Mouse (Mus musculus) intestine, embryonic 14.5 days (tissue): ENCODE results near the gene Vmn1r139. TPM values are rescaled to one million over a fixed set of nuclear protein-coding genes. Genes with fewer than 3 reads are reported as not detected.
"Not testable (repeated sequence)": the region's sequence is repeated elsewhere in the genome, so short reads cannot be mapped to it uniquely, and the experiment has no call there.

ENCODE experiments used
- ATAC-seq: fragments of 200-750 bp; cut with Nextera tagmentation; replicated peaks from 2 replicates; pipeline ENCODE4 v1.8.0; 2017; ENCODE audit warnings: low read depth, moderate number of reproducible peaks, moderate TSS enrichment, moderate library complexity; ENCODE audit not compliant: low FRiP score, low TSS enrichment
- DNase-seq: peaks from one replicate; pipeline ENCODE4 v3.0.0-alpha.2; 2018; ENCODE audit warnings: low spot score
- H3K27ac ChIP-seq: fragments of 300-500 bp; sonication (generic); 2 replicates; pipeline ENCODE4 v1.5.1; 2014; ENCODE audit warnings: low read depth, mild to moderate bottlenecking, control low read depth
- H3K27me3 ChIP-seq: fragments of 300-500 bp; sonication (generic); replicated peaks from 2 replicates; pipeline ENCODE4 v1.6.1; 2014; ENCODE audit warnings: low read length, control low read depth; ENCODE audit not compliant: control insufficient read depth, insufficient read depth
- H3K36me3 ChIP-seq: fragments of 300-500 bp; sonication (generic); 2 replicates; pipeline ENCODE4 v1.6.1; 2014; ENCODE audit warnings: low read length, control low read depth; ENCODE audit not compliant: control insufficient read depth, insufficient read depth
- H3K4me1 ChIP-seq: fragments of 300-500 bp; sonication (generic); replicated peaks from 2 replicates; pipeline ENCODE4 v1.6.1; 2014; ENCODE audit warnings: low read length, control low read depth, mixed read lengths; ENCODE audit not compliant: control insufficient read depth, insufficient read depth
- H3K4me2 ChIP-seq: fragments of 300-500 bp; sonication (generic); 2 replicates; pipeline ENCODE4 v1.6.1; 2014; ENCODE audit warnings: low read length
- H3K4me3 ChIP-seq: fragments of 300-500 bp; sonication (generic); 2 replicates; pipeline ENCODE4 v1.5.1; 2014; ENCODE audit warnings: low read depth, low read length, control low read depth, mixed read lengths
- H3K9ac ChIP-seq: fragments of 300-500 bp; sonication (generic); 2 replicates; pipeline ENCODE4 v1.6.1; 2014; ENCODE audit warnings: mild to moderate bottlenecking, low read length
- H3K9me3 ChIP-seq: fragments of 300-500 bp; sonication (generic); 2 replicates; pipeline ENCODE4 v1.6.1; 2016; ENCODE audit warnings: low read length, control low read depth; ENCODE audit not compliant: control insufficient read depth
- WGBS: fragments of 180-500 bp; shearing (Covaris S2); extraction: QIAGEN DNeasy Blood & Tissue Kit; methylation state at CpG from one replicate; pipeline ENCODE4 v1.1.7; 2014; 5-methylcytosine and 5-hydroxymethylcytosine counted together
- polyA plus RNA-seq: library from polyadenylated mRNA; unstranded; fragments of >200 nt; fragmentation: Nextera tagmentation; extraction: Ambion mirVana; gene quantifications from 2 replicates; pipeline ENCODE4 v1.2.1, GENCODE M21; 2014

The Vmn1r139 gene
- polyA plus RNA-seq = not detected in 2 replicates

DNA sequence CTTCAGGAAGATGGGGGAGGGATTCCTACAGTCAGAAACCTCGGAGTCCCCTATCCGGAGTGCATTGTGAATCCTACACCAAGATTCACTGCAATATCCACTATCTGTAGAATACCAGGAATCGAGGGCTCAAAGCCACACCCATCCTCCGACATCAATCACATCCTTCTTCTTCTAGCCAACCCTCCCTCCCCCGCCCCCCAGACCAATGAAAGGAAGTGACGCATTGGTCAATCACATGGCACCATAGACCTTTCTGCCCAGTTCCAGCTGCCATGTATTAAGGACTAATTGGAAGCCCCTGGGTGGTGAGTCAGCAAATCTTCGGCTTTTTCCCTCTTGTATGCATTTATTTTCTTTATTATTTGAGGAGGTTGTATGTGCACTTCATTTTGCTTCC lies at the start of gene Vmn1r139:
Gene Vmn1r139 (plus strand): TSS at position 301 of the 400 bp plus-strand sequence.
- not testable (repeated sequence) for H3K9ac ChIP-seq, H3K27me3 ChIP-seq, H3K27ac ChIP-seq, DNase-seq, H3K9me3 ChIP-seq, H3K4me2 ChIP-seq, H3K4me3 ChIP-seq, ATAC-seq, H3K36me3 ChIP-seq, H3K4me1 ChIP-seq
- WGBS = no CpG with 5 or more reads among the region's 7 CpGs

GRCm38 (mm10) chr7:22028797-22029196 lies 40.1 kb upstream of the Vmn1r139 start, which contains the start of gene Vmn1r138:
Gene Vmn1r138 (minus strand): TSS chr7:22028897.
- H3K9ac ChIP-seq, H3K27me3 ChIP-seq, H3K36me3 ChIP-seq, H3K9me3 ChIP-seq, H3K4me1 ChIP-seq, H3K4me2 ChIP-seq, H3K4me3 ChIP-seq, H3K27ac ChIP-seq, DNase-seq, ATAC-seq: not testable (repeated sequence)
- no CpG with 5 or more reads among the region's 2 CpGs for WGBS

- WGBS = no CpG with 5 or more reads among the region's 1 CpGs
Measured at GRCm38 (mm10) chr7:22056205-22056604, 12.7 kb upstream of the Vmn1r139 start, which contains the start of gene Gm6176. Gene Gm6176 (minus strand): TSS chr7:22056305.

GRCm38 (mm10) chr7:22118145-22118544 lies 49.3 kb downstream of the Vmn1r139 start, which contains the start of gene Gm16451:
Gene Gm16451 (minus strand): TSS chr7:22118245.
- not testable (repeated sequence) for H3K36me3 ChIP-seq, H3K9me3 ChIP-seq, H3K4me3 ChIP-seq, H3K9ac ChIP-seq, H3K27ac ChIP-seq, H3K27me3 ChIP-seq, DNase-seq, H3K4me1 ChIP-seq, ATAC-seq, H3K4me2 ChIP-seq
- whole genome bisulfite sequencing = no CpG with 5 or more reads among the region's 2 CpGs

More at GRCm38 (mm10) chr7:22056205-22056604, 12.7 kb upstream of the Vmn1r139 start, which contains the start of gene Gm6176:
- H3K9ac ChIP-seq, ATAC-seq, H3K27me3 ChIP-seq, H3K4me1 ChIP-seq, H3K4me2 ChIP-seq, DNase-seq, H3K9me3 ChIP-seq, H3K27ac ChIP-seq, H3K4me3 ChIP-seq, H3K36me3 ChIP-seq: not testable (repeated sequence)

GRCm38 (mm10) chr7:22134641-22135040 lies 65.8 kb downstream of the Vmn1r139 start, which contains the start of gene Gm10666:
Gene Gm10666 (minus strand): TSS chr7:22134741.
- not testable (repeated sequence) for H3K4me3 ChIP-seq, H3K4me1 ChIP-seq, H3K4me2 ChIP-seq, H3K9ac ChIP-seq, ATAC-seq, H3K36me3 ChIP-seq, H3K27ac ChIP-seq, H3K9me3 ChIP-seq, H3K27me3 ChIP-seq, DNase-seq
- WGBS = no CpG with 5 or more reads among the region's 5 CpGs

Other genes starting within 250 kb of the Vmn1r139 start
- gene Vmn1r135, start 236.7 kb upstream of the Vmn1r139 start, polyA plus RNA-seq = not detected in 2 replicates
- gene Gm5725, start 224.8 kb upstream of the Vmn1r139 start, polyA plus RNA-seq = not detected in 2 replicates
- not detected in 2 replicates for gene Gm5891, start 147.8 kb upstream of the Vmn1r139 start, polyA plus RNA-seq
- gene Vmn1r137, start 74.5 kb upstream of the Vmn1r139 start, polyA plus RNA-seq = not detected in 2 replicates
- gene Vmn1r138, start 40.2 kb upstream of the Vmn1r139 start, polyA plus RNA-seq = not detected in 2 replicates
- gene Gm6176, start 12.8 kb upstream of the Vmn1r139 start, polyA plus RNA-seq = not detected in 2 replicates
- gene Gm16451, start 49.2 kb downstream of the Vmn1r139 start, polyA plus RNA-seq = not detected in 2 replicates
- not detected in 2 replicates for gene Gm10666, start 65.7 kb downstream of the Vmn1r139 start, polyA plus RNA-seq
- not detected in 2 replicates for gene Vmn1r142, start 95.0 kb downstream of the Vmn1r139 start, polyA plus RNA-seq
- not detected in 2 replicates for gene Vmn1r143, start 120.3 kb downstream of the Vmn1r139 start, polyA plus RNA-seq
- gene Gm8653, start 132.2 kb downstream of the Vmn1r139 start, polyA plus RNA-seq = not detected in 2 replicates
- not detected in 2 replicates for gene Gm8453, start 160.4 kb downstream of the Vmn1r139 start, polyA plus RNA-seq